Mouse (Mus musculus) heart, embryonic 15.5 days (tissue): ENCODE measurements at regions not wholly inside any gene's neighbourhood (a gene's known extent, or its start where the extent isn't known, plus 50 kb on each side); places are given as distances from the start of the nearest gene placed in this dataset.

Experiments used
- ATAC-seq: fragments of 200-750 bp; cut with Nextera tagmentation; replicated peaks from 2 replicates; pipeline ENCODE4 v1.8.0; 2017; ENCODE audit warnings: low read depth, moderate TSS enrichment; ENCODE audit not compliant: insufficient number of reproducible peaks, insufficient read depth, low FRiP score
- H3K27ac ChIP-seq: fragments of 300-500 bp; sonication (generic); 2 replicates; pipeline ENCODE4 v1.5.1; 2015; ENCODE audit warnings: mild to moderate bottlenecking, inconsistent platforms
- H3K27me3 ChIP-seq: fragments of 300-500 bp; sonication (generic); 2 replicates; pipeline ENCODE4 v1.6.1; 2015; ENCODE audit warnings: inconsistent platforms
- H3K36me3 ChIP-seq: fragments of 300-500 bp; sonication (generic); 2 replicates; pipeline ENCODE4 v1.6.1; 2015; ENCODE audit warnings: mild to moderate bottlenecking, inconsistent platforms
- H3K4me1 ChIP-seq: fragments of 300-500 bp; sonication (generic); replicated peaks from 2 replicates; pipeline ENCODE4 v1.6.1; 2015; ENCODE audit warnings: inconsistent platforms
- H3K4me2 ChIP-seq: fragments of 300-500 bp; sonication (generic); 2 replicates; pipeline ENCODE4 v1.6.1; 2015; ENCODE audit warnings: inconsistent platforms, mild to moderate bottlenecking, moderate library complexity
- H3K4me3 ChIP-seq: fragments of 300-500 bp; sonication (generic); 2 replicates; pipeline ENCODE4 v1.5.1; 2015; ENCODE audit warnings: mild to moderate bottlenecking, inconsistent platforms
- H3K9ac ChIP-seq: fragments of 300-500 bp; sonication (generic); 2 replicates; pipeline ENCODE4 v1.6.1; 2015; ENCODE audit warnings: mild to moderate bottlenecking, inconsistent platforms
- H3K9me3 ChIP-seq: fragments of 300-500 bp; sonication (generic); replicated peaks from 2 replicates; pipeline ENCODE4 v1.6.1; 2016; ENCODE audit warnings: inconsistent platforms
- WGBS: fragments of 180-500 bp; shearing (Covaris S2); methylation state at CpG from one replicate; pipeline ENCODE4 v1.1.7; 2015; ENCODE audit warnings: mixed read lengths; 5-methylcytosine and 5-hydroxymethylcytosine counted together

- ATAC-seq = no peak
- Histone ChIP-seq H3K9ac (no peak overlapping the region), H3K9me3 (no peaks in the 10 kb centered on the region), H3K4me3 (no peak overlapping the region), H3K36me3 (no peaks in the 10 kb centered on the region), H3K27me3 (no peaks in the 10 kb centered on the region), H3K4me2 (no peak overlapping the region), H3K27ac (no peak overlapping the region), H3K4me1 (no peaks in the 10 kb centered on the region)
- WGBS = 92% methylated on average over 4 of the region's 4 CpGs
Measured at GRCm38 (mm10) chr2:48469357-48469756, 344.6 kb upstream of the Acvr2a start.

GRCm38 (mm10) chr2:48473102-48473501 lies 340.8 kb upstream of the Acvr2a start:
- Histone ChIP-seq H3K4me3 (no peak overlapping the region), H3K27ac (no peak overlapping the region), H3K9ac (no peak overlapping the region), H3K4me2 (no peak overlapping the region), H3K4me1 (no peaks in the 10 kb centered on the region), H3K36me3 (no peaks in the 10 kb centered on the region), H3K27me3 (no peaks in the 10 kb centered on the region), H3K9me3 (no peaks in the 10 kb centered on the region)
- no peak for ATAC-seq
- 43% methylated on average over 3 of the region's 3 CpGs for WGBS

- Histone ChIP-seq H3K9me3 (no peaks in the 10 kb centered on the region), H3K4me2 (no peak overlapping the region), H3K36me3 (no peaks in the 10 kb centered on the region), H3K4me1 (no peaks in the 10 kb centered on the region), H3K27ac (no peak overlapping the region), H3K4me3 (no peak overlapping the region), H3K27me3 (no peaks in the 10 kb centered on the region), H3K9ac (no peak overlapping the region)
- WGBS = 74% methylated on average over 4 of the region's 4 CpGs
- no peak for ATAC-seq
Measured at GRCm38 (mm10) chr2:48474642-48475041, 339.3 kb upstream of the Acvr2a start.

- no peak overlapping the region for H3K4me3 ChIP-seq
- H3K9me3 ChIP-seq = no peaks in the 10 kb centered on the region
- H3K9ac ChIP-seq = no peak overlapping the region
- no peak overlapping the region for H3K27ac ChIP-seq
- no peaks in the 10 kb centered on the region for H3K4me1 ChIP-seq
- no peak overlapping the region for H3K4me2 ChIP-seq
- 52% methylated on average over 3 of the region's 3 CpGs for WGBS
- H3K36me3 ChIP-seq = no peaks in the 10 kb centered on the region
- no peak for ATAC-seq
- H3K27me3 ChIP-seq = no peaks in the 10 kb centered on the region
Measured at GRCm38 (mm10) chr2:48476777-48477176, 337.1 kb upstream of the Acvr2a start.

- Histone ChIP-seq H3K4me1 (no peaks in the 10 kb centered on the region), H3K9me3 (no peaks in the 10 kb centered on the region), H3K4me2 (no peak overlapping the region), H3K4me3 (no peak overlapping the region), H3K27ac (no peak overlapping the region), H3K27me3 (no peaks in the 10 kb centered on the region), H3K36me3 (no peaks in the 10 kb centered on the region), H3K9ac (no peak overlapping the region)
- no peak for ATAC-seq
- WGBS = 71% methylated on average over 2 of the region's 2 CpGs
Measured at GRCm38 (mm10) chr2:48477336-48477735, 336.6 kb upstream of the Acvr2a start.

- no peak for ATAC-seq
- Histone ChIP-seq H3K4me3 (no peak overlapping the region), H3K9ac (no peak overlapping the region), H3K4me1 (no peaks in the 10 kb centered on the region), H3K36me3 (no peaks in the 10 kb centered on the region), H3K9me3 (no peaks in the 10 kb centered on the region), H3K27me3 (no peaks in the 10 kb centered on the region), H3K4me2 (no peak overlapping the region), H3K27ac (no peak overlapping the region)
- WGBS = 86% methylated on average over 1 of the region's 1 CpGs
Measured at GRCm38 (mm10) chr2:48479601-48480000, 334.3 kb upstream of the Acvr2a start.

GRCm38 (mm10) chr2:48480428-48481191 lies 333.3 kb upstream of the Acvr2a start:
- Histone ChIP-seq H3K4me2 (no peak overlapping the region), H3K4me3 (no peak overlapping the region), H3K9ac (no peak overlapping the region), H3K9me3 (no peaks in the 10 kb centered on the region), H3K36me3 (no peaks in the 10 kb centered on the region), H3K27ac (no peak overlapping the region), H3K27me3 (no peaks in the 10 kb centered on the region), H3K4me1 (no peaks in the 10 kb centered on the region)
- 82% methylated on average over 9 of the region's 9 CpGs for WGBS
- ATAC-seq = no peak

- H3K27ac ChIP-seq = no peak overlapping the region
- H3K27me3 ChIP-seq = no peaks in the 10 kb centered on the region
- no peak overlapping the region for H3K9ac ChIP-seq
- no peaks in the 10 kb centered on the region for H3K36me3 ChIP-seq
- no peak for ATAC-seq
- no peak overlapping the region for H3K4me3 ChIP-seq
- H3K9me3 ChIP-seq = no peaks in the 10 kb centered on the region
- no peak overlapping the region for H3K4me2 ChIP-seq
- H3K4me1 ChIP-seq = no peaks in the 10 kb centered on the region
- 64% methylated on average over 12 of the region's 12 CpGs for WGBS
Measured at GRCm38 (mm10) chr2:48481209-48481742, 332.6 kb upstream of the Acvr2a start.

- H3K4me2 ChIP-seq = no peak overlapping the region
- H3K9ac ChIP-seq = no peak overlapping the region
- H3K27me3 ChIP-seq = no peaks in the 10 kb centered on the region
- H3K4me3 ChIP-seq = no peak overlapping the region
- H3K27ac ChIP-seq = no peak overlapping the region
- no peaks in the 10 kb centered on the region for H3K36me3 ChIP-seq
- no peaks in the 10 kb centered on the region for H3K9me3 ChIP-seq
- ATAC-seq = no peak
- WGBS = 50% methylated on average over 3 of the region's 3 CpGs
- no peaks in the 10 kb centered on the region for H3K4me1 ChIP-seq
Measured at GRCm38 (mm10) chr2:48493574-48493973, 320.3 kb upstream of the Acvr2a start.

- no peak overlapping the region for H3K27ac ChIP-seq
- no peaks in the 10 kb centered on the region for H3K9me3 ChIP-seq
- H3K4me3 ChIP-seq = no peak overlapping the region
- no peaks in the 10 kb centered on the region for H3K27me3 ChIP-seq
- H3K36me3 ChIP-seq = no peaks in the 10 kb centered on the region
- H3K9ac ChIP-seq = no peak overlapping the region
- no peak overlapping the region for H3K4me2 ChIP-seq
- WGBS = 50% methylated on average over 2 of the region's 2 CpGs
- no peak for ATAC-seq
- H3K4me1 ChIP-seq = no peaks in the 10 kb centered on the region
Measured at GRCm38 (mm10) chr2:48494065-48494464, 319.8 kb upstream of the Acvr2a start.

- Histone ChIP-seq H3K4me1 (no peaks in the 10 kb centered on the region), H3K9me3 (no peaks in the 10 kb centered on the region), H3K27me3 (no peaks in the 10 kb centered on the region), H3K4me2 (no peak overlapping the region), H3K27ac (no peak overlapping the region), H3K9ac (no peak overlapping the region), H3K36me3 (no peaks in the 10 kb centered on the region), H3K4me3 (no peak overlapping the region)
- no peak for ATAC-seq
- 84% methylated on average over 3 of the region's 3 CpGs for WGBS
Measured at GRCm38 (mm10) chr2:48494632-48495031, 319.3 kb upstream of the Acvr2a start.

- H3K27me3 ChIP-seq = no peaks in the 10 kb centered on the region
- ATAC-seq = no peak
- no peak overlapping the region for H3K9ac ChIP-seq
- no peak overlapping the region for H3K27ac ChIP-seq
- no peak overlapping the region for H3K4me3 ChIP-seq
- no peak overlapping the region for H3K4me2 ChIP-seq
- H3K4me1 ChIP-seq = no peaks in the 10 kb centered on the region
- no peaks in the 10 kb centered on the region for H3K9me3 ChIP-seq
- WGBS = 85% methylated on average over 5 of the region's 5 CpGs
- no peaks in the 10 kb centered on the region for H3K36me3 ChIP-seq
Measured at GRCm38 (mm10) chr2:48498047-48498723, 315.7 kb upstream of the Acvr2a start.
